Mouse (Mus musculus) neural tube, embryonic 12.5 days (tissue): ENCODE measurements at regions not wholly inside any gene's neighbourhood (a gene's known extent, or its start where the extent isn't known, plus 50 kb on each side); places are given as distances from the start of the nearest gene placed in this dataset.

Experiments used
- ATAC-seq: fragments of 200-750 bp; cut with Nextera tagmentation; 2 replicates; pipeline ENCODE4 v1.8.0; 2017; ENCODE audit warnings: low read depth, mild to moderate bottlenecking, moderate TSS enrichment, moderate library complexity; ENCODE audit not compliant: low FRiP score
- H3K27ac ChIP-seq: fragments of 300-500 bp; sonication (generic); 2 replicates; pipeline ENCODE4 v1.5.1; 2016
- H3K27me3 ChIP-seq: fragments of 300-500 bp; sonication (generic); replicated peaks from 2 replicates; pipeline ENCODE4 v1.6.1; 2016; ENCODE audit warnings: mild to moderate bottlenecking
- H3K36me3 ChIP-seq: fragments of 300-500 bp; sonication (generic); 2 replicates; pipeline ENCODE4 v1.6.1; 2016; ENCODE audit warnings: mild to moderate bottlenecking
- H3K4me1 ChIP-seq: fragments of 300-500 bp; sonication (generic); 2 replicates; pipeline ENCODE4 v1.6.1; 2016
- H3K4me2 ChIP-seq: fragments of 300-500 bp; sonication (generic); replicated peaks from 2 replicates; pipeline ENCODE4 v1.6.1; 2016; ENCODE audit warnings: mild to moderate bottlenecking
- H3K4me3 ChIP-seq: fragments of 300-500 bp; sonication (generic); 2 replicates; pipeline ENCODE4 v1.5.1; 2016
- H3K9ac ChIP-seq: fragments of 300-500 bp; sonication (generic); 2 replicates; pipeline ENCODE4 v1.6.1; 2016; ENCODE audit warnings: mild to moderate bottlenecking
- H3K9me3 ChIP-seq: fragments of 300-500 bp; sonication (generic); 2 replicates; pipeline ENCODE4 v1.6.1; 2016; ENCODE audit warnings: mild to moderate bottlenecking
- WGBS: fragments of 180-500 bp; shearing (Covaris S2); methylation state at CpG from one replicate; pipeline ENCODE4 v1.1.7; 2016; 5-methylcytosine and 5-hydroxymethylcytosine counted together

DNA sequence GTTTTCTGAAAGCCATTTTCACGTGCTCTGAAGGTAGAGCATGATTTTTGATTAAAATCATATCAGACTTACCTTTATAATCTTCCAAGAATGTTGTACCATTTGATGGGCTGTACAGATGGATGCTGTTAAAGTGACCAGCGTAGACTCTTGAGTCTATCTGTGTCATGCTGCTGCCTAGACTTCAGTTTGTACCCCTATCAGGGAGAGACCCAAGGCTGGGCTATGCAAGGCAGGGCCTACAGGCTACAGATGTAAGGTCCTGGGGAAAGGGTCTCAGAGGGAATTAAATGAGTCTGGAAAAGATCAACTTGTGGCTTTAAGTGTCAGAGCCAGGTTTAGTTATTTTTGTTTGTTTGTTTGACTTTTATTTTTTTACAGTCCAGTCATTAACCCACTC is 157.3 kb upstream of the Krr1 start:
- no peak overlapping the region for H3K4me2 ChIP-seq
- 78% methylated on average over 2 of the region's 2 CpGs for WGBS
- H3K4me1 ChIP-seq, result no peaks in the 10 kb centered on the region
- H3K36me3 ChIP-seq, result no peaks in the 10 kb centered on the region
- ATAC-seq, result no peak
- no peak overlapping the region for H3K4me3 ChIP-seq
- H3K27me3 ChIP-seq, result no peaks in the 10 kb centered on the region
- H3K27ac ChIP-seq, result no peak overlapping the region
- no peaks in the 10 kb centered on the region for H3K9me3 ChIP-seq
- H3K9ac ChIP-seq, result no peak overlapping the region

- WGBS, result 80% methylated on average over 7 of the region's 7 CpGs
- no peaks in the 10 kb centered on the region for H3K36me3 ChIP-seq
- H3K9ac ChIP-seq, result no peak overlapping the region
- no peak overlapping the region for H3K4me3 ChIP-seq
- no peak overlapping the region for H3K27ac ChIP-seq
- H3K4me2 ChIP-seq, result no peak overlapping the region
- no peaks in the 10 kb centered on the region for H3K27me3 ChIP-seq
- H3K4me1 ChIP-seq, result no peaks in the 10 kb centered on the region
- no peaks in the 10 kb centered on the region for H3K9me3 ChIP-seq
- ATAC-seq, result no peak
Measured at GRCm38 (mm10) chr10:111815821-111816599, 156.5 kb upstream of the Krr1 start.

GRCm38 (mm10) chr10:111819755-111820451 is 152.6 kb upstream of the Krr1 start:
- H3K9ac ChIP-seq, result no peak overlapping the region
- 93% methylated on average over 8 of the region's 8 CpGs for WGBS
- no peak overlapping the region for H3K27ac ChIP-seq
- H3K27me3 ChIP-seq, result no peaks in the 10 kb centered on the region
- no peaks in the 10 kb centered on the region for H3K4me1 ChIP-seq
- no peaks in the 10 kb centered on the region for H3K36me3 ChIP-seq
- no peak for ATAC-seq
- H3K4me3 ChIP-seq, result no peak overlapping the region
- H3K9me3 ChIP-seq, result no peaks in the 10 kb centered on the region
- H3K4me2 ChIP-seq, result no peak overlapping the region

DNA sequence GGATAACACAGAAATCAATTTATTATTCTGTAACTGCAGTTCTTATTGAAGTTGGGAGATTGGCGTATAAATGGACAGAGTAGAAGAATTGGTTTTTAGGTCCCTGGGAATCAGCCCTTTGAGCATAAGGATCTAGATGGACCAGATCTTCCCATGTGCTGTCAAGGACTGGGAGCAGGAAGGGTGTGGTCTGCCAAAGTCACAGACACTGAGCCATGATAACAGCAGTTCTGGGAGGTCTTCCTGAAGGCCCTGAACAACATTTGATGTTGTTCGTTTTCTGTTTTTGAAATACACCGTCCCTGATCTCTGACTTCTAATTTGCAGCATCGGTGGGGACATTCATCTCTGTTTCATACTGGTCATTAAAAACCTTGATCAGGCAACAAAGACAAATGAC is 147.6 kb upstream of the Krr1 start:
- Histone ChIP-seq H3K9ac (no peak overlapping the region), H3K36me3 (no peaks in the 10 kb centered on the region), H3K4me1 (no peaks in the 10 kb centered on the region), H3K4me3 (no peak overlapping the region), H3K27me3 (no peaks in the 10 kb centered on the region), H3K4me2 (no peak overlapping the region), H3K9me3 (no peaks in the 10 kb centered on the region), H3K27ac (no peak overlapping the region)
- no peak for ATAC-seq
- WGBS, result 68% methylated on average over 4 of the region's 4 CpGs

DNA sequence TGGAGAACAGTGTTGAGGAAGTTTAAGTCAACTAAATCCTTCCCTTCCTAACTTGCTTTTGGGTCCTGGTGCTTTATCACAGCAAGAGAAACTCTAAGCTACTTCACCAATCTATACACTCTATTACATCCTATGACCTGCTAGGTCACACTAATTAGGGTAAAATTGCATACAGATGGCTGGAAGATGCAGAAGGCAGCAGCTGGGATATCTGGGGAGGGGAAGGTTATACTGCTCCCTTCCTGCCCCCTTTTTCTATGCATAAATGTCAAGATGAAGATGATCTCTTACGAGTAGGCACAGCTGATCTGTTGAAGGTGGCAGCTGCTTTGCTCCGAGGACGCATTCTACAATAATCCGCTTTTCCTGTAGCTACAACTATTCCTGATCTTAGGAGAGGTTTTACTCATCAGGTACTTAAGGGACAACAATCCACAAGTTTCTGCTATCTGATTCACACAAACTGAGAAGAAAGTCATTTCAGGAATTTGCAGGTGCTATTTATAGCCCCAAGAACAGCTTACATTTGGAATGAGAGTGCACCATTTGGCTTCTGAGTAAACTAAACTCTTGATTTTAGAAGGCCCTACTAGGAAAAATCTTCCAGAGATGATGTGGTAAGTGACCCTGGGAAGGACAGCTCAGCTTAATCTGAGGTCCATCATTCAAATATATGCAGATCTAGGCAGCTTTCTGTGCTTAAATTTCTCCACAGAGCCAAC is 146.3 kb upstream of the Krr1 start:
- H3K9ac ChIP-seq, result no peak overlapping the region
- no peak overlapping the region for H3K4me3 ChIP-seq
- no peak overlapping the region for H3K4me2 ChIP-seq
- no peak for ATAC-seq
- no peaks in the 10 kb centered on the region for H3K9me3 ChIP-seq
- WGBS, result 82% methylated on average over 4 of the region's 4 CpGs
- H3K27ac ChIP-seq, result no peak overlapping the region
- H3K27me3 ChIP-seq, result no peaks in the 10 kb centered on the region
- no peaks in the 10 kb centered on the region for H3K36me3 ChIP-seq
- no peaks in the 10 kb centered on the region for H3K4me1 ChIP-seq

GRCm38 (mm10) chr10:111827246-111827645 is 145.2 kb upstream of the Krr1 start:
- no peak overlapping the region for H3K4me3 ChIP-seq
- H3K9ac ChIP-seq, result no peak overlapping the region
- H3K27me3 ChIP-seq, result no peaks in the 10 kb centered on the region
- WGBS, result 69% methylated on average over 3 of the region's 3 CpGs
- no peak for ATAC-seq
- no peak overlapping the region for H3K4me2 ChIP-seq
- no peaks in the 10 kb centered on the region for H3K9me3 ChIP-seq
- no peak overlapping the region for H3K27ac ChIP-seq
- H3K36me3 ChIP-seq, result no peaks in the 10 kb centered on the region
- no peaks in the 10 kb centered on the region for H3K4me1 ChIP-seq

DNA sequence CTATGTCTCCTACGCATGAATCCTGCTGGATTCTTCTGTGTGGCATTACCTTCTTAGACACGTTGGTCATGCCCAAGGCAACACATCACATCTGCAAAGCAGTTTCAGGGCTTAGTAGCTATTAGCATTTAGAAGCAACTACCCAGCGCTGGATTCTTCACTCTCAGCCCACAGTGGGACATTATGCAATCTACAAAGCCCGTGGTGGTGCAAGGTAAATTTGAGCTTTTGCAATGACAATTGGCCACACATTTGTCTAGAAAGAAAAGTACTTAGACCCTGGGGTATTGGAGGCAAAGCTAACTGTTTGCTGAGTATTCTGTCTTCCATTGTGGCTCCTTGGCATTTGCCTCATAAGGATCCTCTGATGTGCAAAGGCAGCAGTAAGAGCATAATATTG is 144.5 kb upstream of the Krr1 start:
- no peaks in the 10 kb centered on the region for H3K36me3 ChIP-seq
- no peaks in the 10 kb centered on the region for H3K4me1 ChIP-seq
- no peak overlapping the region for H3K4me3 ChIP-seq
- H3K9me3 ChIP-seq, result no peaks in the 10 kb centered on the region
- WGBS, result 84% methylated on average over 4 of the region's 4 CpGs
- H3K27ac ChIP-seq, result no peak overlapping the region
- H3K9ac ChIP-seq, result no peak overlapping the region
- H3K4me2 ChIP-seq, result no peak overlapping the region
- no peaks in the 10 kb centered on the region for H3K27me3 ChIP-seq
- ATAC-seq, result no peak

DNA sequence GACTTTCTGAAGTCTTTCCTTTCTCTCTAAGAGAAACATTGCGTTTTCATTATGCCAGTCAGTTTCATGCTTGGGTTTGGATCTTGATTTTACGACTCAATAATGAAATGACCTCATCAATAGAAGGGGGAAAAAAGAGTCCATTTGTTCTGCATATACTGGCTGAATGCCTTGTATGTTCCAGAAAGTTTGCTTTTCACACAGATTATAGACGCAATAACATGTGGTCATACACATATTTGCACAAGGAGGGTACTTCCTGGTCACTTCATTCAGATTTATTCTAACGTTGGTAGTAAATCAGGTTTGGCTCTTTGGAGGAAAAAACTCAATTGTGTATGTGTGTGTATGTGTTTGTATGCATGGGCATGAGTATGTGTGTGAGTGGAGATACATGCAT is 143.9 kb upstream of the Krr1 start:
- Histone ChIP-seq H3K27ac (no peak overlapping the region), H3K36me3 (no peaks in the 10 kb centered on the region), H3K4me3 (no peak overlapping the region), H3K9ac (no peak overlapping the region), H3K4me2 (no peak overlapping the region), H3K4me1 (no peaks in the 10 kb centered on the region), H3K27me3 (no peaks in the 10 kb centered on the region), H3K9me3 (no peaks in the 10 kb centered on the region)
- 91% methylated on average over 4 of the region's 4 CpGs for WGBS
- ATAC-seq, result no peak

GRCm38 (mm10) chr10:111829291-111829690 is 143.2 kb upstream of the Krr1 start:
- H3K9ac ChIP-seq, result no peak overlapping the region
- no peak overlapping the region for H3K4me2 ChIP-seq
- WGBS, result 90% methylated on average over 2 of the region's 2 CpGs
- H3K27me3 ChIP-seq, result no peaks in the 10 kb centered on the region
- no peaks in the 10 kb centered on the region for H3K36me3 ChIP-seq
- no peaks in the 10 kb centered on the region for H3K4me1 ChIP-seq
- no peak overlapping the region for H3K4me3 ChIP-seq
- H3K27ac ChIP-seq, result no peak overlapping the region
- H3K9me3 ChIP-seq, result no peaks in the 10 kb centered on the region
- ATAC-seq, result no peak

- ATAC-seq, result no peak
- H3K4me1 ChIP-seq, result peaks cover 1% of the 10 kb centered on the region
- H3K9me3 ChIP-seq, result no peaks in the 10 kb centered on the region
- H3K27me3 ChIP-seq, result no peaks in the 10 kb centered on the region
- H3K4me3 ChIP-seq, result no peak overlapping the region
- H3K9ac ChIP-seq, result no peak overlapping the region
- 61% methylated on average over 1 of the region's 1 CpGs for WGBS
- no peak overlapping the region for H3K4me2 ChIP-seq
- H3K36me3 ChIP-seq, result no peaks in the 10 kb centered on the region
- no peak overlapping the region for H3K27ac ChIP-seq
Measured at GRCm38 (mm10) chr10:111831105-111831504, 141.4 kb upstream of the Krr1 start.

DNA sequence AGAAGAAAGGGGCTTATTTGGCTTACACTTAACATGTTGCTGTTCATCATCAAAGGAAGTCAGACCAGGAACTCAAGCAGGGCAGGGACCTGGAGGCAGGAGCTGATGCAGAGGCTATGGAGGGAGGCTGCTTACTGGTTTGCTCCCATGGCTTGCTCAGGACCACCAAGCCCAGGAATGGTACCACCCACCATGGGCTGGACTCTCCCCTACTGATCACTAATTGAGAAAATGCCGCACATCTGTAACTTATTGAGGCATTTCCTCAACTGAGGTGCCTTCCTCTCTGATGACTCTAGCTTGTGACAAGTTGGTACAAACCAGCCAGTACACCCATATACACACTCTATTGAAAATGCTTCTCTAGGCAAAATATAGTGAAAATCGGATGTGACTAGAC is 138.9 kb upstream of the Krr1 start:
- H3K9ac ChIP-seq, result no peak overlapping the region

DNA sequence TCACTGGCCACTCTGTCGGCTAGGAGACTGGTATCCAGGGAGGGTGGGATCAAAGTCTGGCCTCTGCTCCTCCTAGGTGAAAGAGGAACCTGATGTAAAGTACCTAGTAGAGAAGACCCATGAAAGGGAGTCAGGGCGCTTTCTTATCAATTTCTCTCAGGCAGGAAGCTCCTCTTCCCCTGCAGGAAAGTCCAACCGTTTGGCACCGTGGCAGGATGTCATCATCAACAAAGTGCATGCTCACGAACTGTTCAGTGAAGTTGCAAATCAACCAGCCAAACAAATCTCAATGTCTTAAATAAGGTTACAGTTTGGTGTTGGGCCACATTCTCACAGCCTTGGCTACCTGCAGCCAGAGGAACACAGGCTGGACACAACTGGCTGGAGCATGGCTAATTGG is 138.2 kb upstream of the Krr1 start:
- WGBS, result 80% methylated on average over 5 of the region's 5 CpGs
- ATAC-seq, result no peak
- no peak overlapping the region for H3K27ac ChIP-seq

More for the DNA sequence above, 138.9 kb upstream of the Krr1 start:
- Histone ChIP-seq H3K4me3 (no peak overlapping the region), H3K27ac (no peak overlapping the region), H3K9me3 (no peaks in the 10 kb centered on the region), H3K27me3 (no peaks in the 10 kb centered on the region), H3K36me3 (no peaks in the 10 kb centered on the region), H3K4me2 (no peak overlapping the region), H3K4me1 (peaks cover 3% of the 10 kb centered on the region)
- ATAC-seq, result no peak
- 87% methylated on average over 2 of the region's 2 CpGs for WGBS

More for the DNA sequence above, 138.2 kb upstream of the Krr1 start:
- no peaks in the 10 kb centered on the region for H3K36me3 ChIP-seq
- no peak overlapping the region for H3K4me2 ChIP-seq
- H3K9ac ChIP-seq, result no peak overlapping the region
- H3K4me3 ChIP-seq, result no peak overlapping the region
- H3K27me3 ChIP-seq, result no peaks in the 10 kb centered on the region
- H3K4me1 ChIP-seq, result peaks cover 3% of the 10 kb centered on the region
- H3K9me3 ChIP-seq, result no peaks in the 10 kb centered on the region
